13 mouse cellular contexts compared by ENCODE assay signal in the genomic region with DNA sequence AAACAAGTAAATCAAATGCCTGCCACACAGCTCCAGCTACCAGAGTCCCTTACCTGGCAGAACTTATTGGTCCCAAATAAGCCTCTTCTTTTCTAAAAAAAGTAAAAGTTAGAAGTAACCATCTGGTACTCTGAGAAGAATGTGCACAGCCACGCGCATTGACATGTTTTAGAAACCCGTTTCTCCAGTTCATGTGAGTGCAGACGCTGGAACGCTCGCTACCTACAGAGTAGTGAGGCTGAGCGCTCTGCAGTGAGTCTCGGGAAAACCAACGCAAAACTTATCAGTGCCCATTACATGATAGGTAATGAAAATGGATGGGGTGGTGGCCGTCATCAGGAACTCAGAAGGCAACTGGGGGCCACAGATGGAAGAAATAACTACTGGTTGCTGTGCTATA.
DNase-seq lines count a peak whose midpoint lies in the region.
"Had no signal": no experiment of that assay in that cellular context is flagged by ENCODE, and none has a peak within 500 bp of the region (broad histone marks: within the 10 kb centered on the region; RNA-seq: fewer than 3 reads in every experiment).

No protein-coding gene starts in this region.

- DNase-seq in heart, adult 11 months: peak; percentile 58
- DNase-seq in heart, postnatal 36 days: no peak
- DNase-seq in urinary bladder, postnatal 14 days (ENCODE audit: low spot score): peak; percentile 31
- no peak for DNase-seq in urinary bladder, adult 2 months (ENCODE audit: low spot score)
- peak; percentile 20 for DNase-seq in forelimb bud, embryonic 11.5 days (ENCODE audit: low read depth, low spot score)
- DNase-seq in thymus, postnatal 36 days: no peak
- DNase-seq: adrenal gland, adult 8-10 months; adrenal gland, postnatal 36 days; cerebellum, adult 2 months; cerebellum, postnatal 10 days; gastrocnemius, postnatal 10 days; heart, adult 2 months; heart, postnatal 14 days had no signal

- intact Hi-C loops in heart, postnatal 36 days (cut with DNase I): no loop called here

Comparison
In these comparisons a context has a peak if more than half of its experiments do, and no peak if none do; other contexts are left out.
1. DNase-seq: peak in heart, adult 11 months (single experiment), urinary bladder, postnatal 14 days (single experiment) and forelimb bud, embryonic 11.5 days (single experiment); none in heart, postnatal 36 days (0 of 2), urinary bladder, adult 2 months (single experiment) and thymus, postnatal 36 days (0 of 2).